Mouse (Mus musculus): ENCODE measurements around the gene Serpina1b.
A peak's percentile ranks its signal among the peaks of the same experiment; 100 is the strongest.
"Not testable (repeated sequence)": the region's sequence is repeated elsewhere in the genome, so short reads cannot be mapped to it uniquely, and the experiment has no call there.

Serpina1b gene

DNA sequence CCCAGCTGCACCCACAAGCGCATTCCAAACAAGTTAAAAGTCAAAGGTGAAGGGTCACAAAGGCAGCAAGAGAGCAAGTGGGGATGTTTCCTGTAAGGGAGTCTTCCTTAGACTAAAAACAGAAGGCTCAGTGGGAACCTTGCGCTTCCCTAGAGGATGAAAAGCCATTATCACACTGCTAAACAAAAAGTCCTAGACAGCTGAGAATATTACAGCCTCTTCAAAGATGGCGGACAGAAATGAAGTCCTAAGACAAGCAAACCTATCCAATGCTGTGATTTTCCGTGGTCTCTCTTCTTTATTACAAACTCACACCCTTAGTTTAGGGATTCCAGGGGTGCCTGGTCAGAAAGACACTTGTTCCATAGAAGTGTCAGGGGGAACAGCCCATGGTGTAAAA lies at the start of gene Serpina1b:
Serpina1b (minus strand) TSS at position 101 of the 400 bp plus-strand sequence.
- not testable (repeated sequence) for DNase-seq

DNA sequence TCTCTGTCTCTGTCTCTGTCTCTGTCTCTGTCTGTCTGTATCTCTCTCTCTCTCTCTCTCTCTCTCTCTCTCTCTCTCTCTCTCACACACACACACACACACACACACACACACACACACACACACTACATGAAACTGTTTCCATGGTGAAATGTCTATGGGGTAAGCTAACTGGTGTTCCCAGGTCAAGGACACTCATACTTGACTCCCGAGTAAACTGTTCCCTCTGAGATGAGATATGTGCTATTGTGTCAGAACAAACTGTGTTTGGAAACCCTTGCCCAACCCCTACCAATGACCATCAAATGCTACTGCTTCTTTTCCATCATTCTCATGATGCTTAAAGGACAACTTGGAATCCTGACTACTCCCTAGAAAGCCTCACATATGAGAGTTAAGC lies 36.7 kb upstream of the Serpina1b start:
- DNase-seq, result not testable (repeated sequence)

DNA sequence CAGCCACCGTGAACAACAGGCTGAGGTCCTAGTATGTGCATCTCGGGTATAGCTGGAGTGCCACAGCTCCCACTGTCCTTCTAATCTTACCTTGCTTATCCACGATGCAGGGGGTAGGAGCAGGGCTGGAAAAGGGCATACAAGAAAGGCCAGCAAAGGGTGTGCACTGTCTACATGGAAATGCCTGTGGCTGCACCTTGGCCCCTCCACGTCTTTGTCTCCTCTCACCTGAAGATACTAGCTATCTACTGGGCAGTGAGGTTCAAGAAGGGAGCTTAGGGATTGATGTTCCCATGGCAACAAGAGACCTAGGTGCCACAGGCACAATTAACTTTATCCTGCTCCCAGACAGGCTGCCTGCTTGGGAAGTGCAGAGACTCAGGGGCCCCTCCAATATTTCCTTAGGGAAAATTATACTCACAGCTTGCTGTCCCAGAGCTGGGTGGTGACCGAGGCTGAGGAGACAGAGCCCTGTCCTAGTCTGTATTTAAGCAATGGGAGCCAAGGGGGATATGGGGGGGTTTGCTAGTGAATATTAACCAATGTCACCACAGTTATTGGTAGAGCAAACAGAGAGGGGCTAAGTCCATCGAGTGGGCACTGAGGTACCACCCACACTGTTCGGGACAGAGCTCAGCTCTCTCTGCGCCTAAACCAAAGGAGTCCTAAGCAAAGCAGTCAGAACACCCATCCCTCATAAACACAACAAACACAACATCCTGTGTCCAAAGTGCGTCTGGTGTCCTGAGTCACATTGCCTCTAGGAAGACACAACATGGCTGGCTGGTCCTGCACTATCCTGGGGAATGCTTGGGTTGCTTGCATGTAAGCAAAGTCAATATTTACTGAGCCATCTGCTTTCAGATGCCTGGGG lies 33.2 kb upstream of the Serpina1b start, which contains the start of gene Serpina1a:
Serpina1a (minus strand) TSS at position 462 of the 874 bp plus-strand sequence.
- DNase-seq, result not testable (repeated sequence)

DNA sequence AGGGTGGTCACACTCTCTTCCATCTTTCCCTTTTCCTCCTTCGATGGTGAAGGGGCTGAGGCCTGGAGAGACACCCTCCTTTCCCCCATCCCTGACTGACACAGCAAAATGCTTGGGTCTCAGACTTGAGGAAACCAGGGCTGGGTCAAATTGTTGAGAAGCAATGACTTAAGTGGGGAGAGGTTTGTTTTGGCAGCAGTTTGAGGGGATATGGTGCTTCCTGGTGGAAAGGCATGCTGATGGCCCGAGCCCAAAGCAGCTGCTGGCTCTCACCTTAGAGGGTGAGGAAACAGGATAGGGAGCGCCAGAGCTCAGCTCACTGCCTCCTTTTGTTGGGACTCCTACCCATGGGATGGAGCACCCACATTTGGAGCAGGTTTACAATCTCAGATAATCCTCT lies 30.8 kb upstream of the Serpina1b start:
- no peak for DNase-seq

DNA sequence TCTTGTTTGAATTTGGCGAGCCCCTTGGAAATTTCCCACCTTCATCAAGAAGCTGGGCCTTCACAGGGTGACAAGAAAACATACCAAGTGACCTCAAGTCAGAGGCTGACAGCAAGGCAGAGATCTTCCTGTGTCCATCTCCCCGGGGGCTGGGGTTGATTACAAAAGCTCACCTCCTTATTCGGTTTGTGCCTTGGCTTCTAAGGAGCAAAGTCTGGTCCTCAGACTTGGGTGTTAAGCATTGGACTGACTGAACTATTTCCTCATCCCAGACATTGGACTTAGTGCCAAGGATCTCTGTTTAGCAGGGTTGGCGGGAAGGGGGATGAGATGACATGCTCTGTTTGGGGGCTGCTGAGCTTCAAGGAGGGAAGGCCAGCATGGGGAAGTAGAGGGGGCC lies 30.4 kb upstream of the Serpina1b start:
- DNase-seq, result not testable (repeated sequence)

DNA sequence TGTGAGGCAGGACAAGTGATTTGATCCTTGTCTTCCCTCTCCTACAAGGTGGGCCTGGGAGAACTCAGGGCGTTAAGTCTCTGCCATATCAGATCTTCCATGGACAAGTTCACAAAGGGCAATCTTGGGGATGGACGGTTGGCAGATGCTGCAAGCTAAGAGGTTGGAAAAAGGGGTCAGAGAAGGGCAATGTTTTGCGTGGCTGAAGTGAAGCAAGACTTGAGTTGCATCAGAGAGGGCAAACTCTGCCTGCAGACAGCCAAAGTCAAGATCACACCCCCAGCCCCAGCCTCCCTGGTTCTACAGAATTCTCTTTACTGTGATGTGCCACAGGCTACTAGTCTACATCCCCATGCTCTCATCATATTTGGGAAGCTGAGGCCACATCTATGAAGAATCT lies 29.4 kb upstream of the Serpina1b start:
- DNase-seq, result not testable (repeated sequence)

DNA sequence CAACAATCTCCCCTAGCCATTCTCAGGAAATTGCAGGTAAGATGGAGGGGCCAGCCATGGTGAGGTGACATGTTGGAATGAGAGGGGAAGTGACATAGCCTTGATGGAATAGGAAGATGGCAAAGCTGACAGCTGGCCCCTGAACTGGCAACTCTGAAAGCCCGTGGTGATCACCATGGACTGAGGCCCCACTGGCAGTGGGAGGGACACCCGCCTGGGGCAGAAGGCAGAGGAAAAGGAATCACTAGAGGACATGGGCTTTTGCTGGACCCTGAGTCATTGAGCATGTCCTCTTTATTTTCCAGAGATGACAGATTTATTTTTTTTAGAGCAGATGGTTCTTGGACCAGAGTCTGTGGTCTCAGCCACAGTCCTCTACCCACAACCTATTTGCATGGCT lies 22.9 kb upstream of the Serpina1b start:
- DNase-seq, result not testable (repeated sequence)

DNA sequence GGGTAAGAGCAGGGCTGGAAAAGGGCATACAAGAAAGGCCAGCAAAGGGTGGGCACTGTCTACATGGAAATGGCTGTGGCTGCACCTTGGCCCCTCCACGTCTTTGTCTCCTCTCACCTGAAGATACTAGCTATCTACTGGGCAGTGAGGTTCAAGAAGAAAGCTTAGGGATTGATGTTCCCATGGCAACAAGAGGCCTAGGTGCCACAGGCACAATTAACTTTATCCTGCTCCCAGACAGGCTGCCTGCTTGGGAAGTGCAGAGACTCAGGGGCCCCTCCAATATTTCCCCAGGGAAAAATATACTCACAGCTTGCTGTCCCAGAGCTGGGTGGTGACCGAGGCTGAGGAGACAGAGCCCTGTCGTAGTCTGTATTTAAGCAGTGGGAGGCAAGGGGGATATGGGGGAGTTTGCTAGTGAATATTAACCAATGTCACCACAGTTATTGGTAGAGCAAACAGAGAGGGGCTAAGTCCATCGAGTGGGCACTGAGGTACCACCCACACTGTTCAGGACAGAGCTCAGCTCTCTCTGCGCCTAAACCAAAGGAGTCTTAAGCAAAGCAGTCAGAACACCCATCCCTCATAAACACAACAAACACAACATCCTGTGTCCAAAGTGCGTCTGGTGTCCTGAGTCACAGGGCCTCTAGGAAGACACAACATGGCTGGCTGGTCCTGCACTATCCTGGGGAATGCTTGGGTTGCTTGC lies 2.4 kb downstream of the Serpina1b start:
- not testable (repeated sequence) for DNase-seq

DNA sequence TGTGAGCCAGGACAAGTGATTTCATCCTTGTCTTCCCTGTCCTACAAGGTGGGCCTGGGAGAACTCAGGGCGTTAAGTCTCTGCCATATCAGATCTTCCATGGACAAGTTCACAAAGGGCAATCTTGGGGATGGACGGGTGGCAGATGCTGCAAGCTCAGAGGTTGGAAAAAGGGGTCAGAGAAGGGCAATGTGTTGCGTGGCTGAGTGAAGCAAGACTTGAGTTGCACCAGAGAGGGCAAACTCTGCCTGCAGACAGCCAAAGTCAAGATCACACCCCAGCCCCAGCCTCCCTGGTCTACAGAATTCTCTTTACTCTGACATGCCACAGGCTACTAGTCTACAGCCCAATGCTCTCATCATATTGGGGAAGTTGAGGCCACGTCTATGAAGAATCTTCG lies 6.3 kb downstream of the Serpina1b start:
- peak; percentile 5 for DNase-seq

DNA sequence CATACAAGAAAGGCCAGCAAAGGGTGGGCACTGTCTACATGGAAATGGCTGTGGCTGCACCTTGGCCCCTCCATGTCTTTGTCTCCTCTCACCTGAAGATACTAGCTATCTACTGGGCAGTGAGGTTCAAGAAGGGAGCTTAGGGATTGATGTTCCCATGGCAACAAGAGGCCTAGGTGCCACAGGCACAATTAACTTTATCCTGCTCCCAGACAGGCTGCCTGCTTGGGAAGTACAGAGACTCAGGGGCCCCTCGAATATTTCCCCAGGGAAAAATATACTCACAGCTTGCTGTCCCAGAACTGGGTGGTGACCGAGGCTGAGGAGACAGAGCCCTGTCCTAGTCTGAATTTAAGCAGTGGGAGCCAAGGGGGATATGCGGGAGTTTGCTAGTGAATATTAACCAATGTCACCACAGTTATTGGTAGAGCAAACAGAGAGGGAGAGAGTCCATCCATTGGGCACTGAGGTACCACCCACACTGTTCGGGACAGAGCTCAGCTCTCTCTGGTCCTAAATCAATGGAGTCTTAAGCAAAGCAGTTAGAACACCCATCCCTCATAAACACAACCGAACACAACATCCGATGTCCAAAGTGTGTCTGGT lies 56.8 kb downstream of the Serpina1b start, which contains the start of gene Serpina1d:
Serpina1d (minus strand) TSS at position 347 of the 606 bp plus-strand sequence.
- DNase-seq, result not testable (repeated sequence)

DNA sequence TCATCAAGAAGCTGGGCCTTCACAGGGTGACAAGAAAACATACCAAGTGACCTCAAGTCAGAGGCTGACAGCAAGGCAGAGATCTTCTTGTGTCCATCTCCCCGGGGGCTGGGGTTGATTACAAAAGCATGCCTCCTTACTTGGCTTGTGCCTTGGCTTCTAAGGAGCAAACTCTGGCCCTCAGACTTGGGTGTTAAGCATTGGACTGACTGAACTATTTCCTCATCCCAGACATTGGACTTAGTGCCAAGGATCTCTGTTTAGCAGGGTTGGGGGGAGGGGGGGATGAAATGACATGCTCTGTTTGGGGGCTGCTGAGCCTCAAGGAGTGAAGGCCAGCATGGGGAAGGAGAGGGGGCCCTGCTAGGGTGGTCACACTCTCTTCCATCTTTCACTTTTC lies 59.6 kb downstream of the Serpina1b start:
- not testable (repeated sequence) for DNase-seq

DNA sequence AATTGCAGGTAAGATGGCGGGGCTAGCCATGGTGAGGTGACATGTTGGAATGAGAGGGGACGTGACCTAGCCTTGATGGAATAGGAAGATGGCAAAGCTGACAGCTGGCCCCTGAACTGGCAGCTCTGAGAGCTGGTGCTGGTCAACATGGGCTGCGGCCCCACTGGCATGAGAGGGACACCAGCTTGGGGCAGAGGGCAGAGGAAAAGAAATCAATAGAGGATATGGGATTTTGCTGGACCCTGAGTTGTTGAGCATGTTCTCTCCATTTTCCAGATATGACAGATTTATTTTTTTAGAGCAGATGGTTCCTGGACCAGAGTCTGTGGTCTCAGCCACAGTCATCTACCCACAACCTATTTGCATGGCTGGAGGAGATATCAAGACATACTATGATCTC lies 67.1 kb downstream of the Serpina1b start:
- DNase-seq, result not testable (repeated sequence)

DNA sequence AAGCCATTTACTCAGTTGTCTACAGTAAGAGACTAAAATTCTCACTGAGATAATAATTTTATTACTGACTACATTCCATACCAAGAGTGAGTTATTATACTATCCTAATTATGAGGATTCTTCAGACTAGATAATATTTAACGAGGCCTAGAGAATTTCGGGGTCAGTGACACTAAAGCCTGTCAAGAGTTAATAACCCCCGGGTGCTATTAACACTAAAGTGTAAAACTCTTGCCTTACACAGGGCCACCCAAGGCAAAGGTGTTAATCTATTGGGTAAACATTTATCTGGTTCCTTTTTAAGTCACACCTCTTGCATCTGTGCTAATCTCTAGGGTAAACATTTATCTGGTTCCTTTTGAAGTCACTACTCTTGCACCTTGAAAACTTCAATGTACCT lies 69.9 kb downstream of the Serpina1b start:
- DNase-seq, result not testable (repeated sequence)

DNA sequence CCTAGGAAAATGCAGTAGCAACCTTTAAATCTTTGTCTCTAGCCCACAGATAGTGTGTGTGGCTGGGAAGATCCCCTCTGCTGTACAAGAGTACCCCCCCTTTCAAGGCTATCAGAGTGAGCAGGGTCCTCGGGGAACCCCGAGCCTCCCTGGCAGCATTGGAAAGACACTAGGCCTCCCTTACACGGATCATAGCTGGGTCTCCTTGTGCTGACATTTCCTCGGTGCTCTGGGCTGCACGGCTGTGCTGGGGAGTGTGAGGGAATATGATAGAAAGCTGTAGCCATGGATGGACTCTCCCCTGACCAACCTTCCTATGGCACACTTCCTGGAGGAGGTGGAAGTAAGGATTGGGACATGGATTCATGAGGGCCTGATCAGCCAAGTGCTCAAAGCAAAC lies 84.2 kb downstream of the Serpina1b start:
- DNase-seq, result not testable (repeated sequence)

DNA sequence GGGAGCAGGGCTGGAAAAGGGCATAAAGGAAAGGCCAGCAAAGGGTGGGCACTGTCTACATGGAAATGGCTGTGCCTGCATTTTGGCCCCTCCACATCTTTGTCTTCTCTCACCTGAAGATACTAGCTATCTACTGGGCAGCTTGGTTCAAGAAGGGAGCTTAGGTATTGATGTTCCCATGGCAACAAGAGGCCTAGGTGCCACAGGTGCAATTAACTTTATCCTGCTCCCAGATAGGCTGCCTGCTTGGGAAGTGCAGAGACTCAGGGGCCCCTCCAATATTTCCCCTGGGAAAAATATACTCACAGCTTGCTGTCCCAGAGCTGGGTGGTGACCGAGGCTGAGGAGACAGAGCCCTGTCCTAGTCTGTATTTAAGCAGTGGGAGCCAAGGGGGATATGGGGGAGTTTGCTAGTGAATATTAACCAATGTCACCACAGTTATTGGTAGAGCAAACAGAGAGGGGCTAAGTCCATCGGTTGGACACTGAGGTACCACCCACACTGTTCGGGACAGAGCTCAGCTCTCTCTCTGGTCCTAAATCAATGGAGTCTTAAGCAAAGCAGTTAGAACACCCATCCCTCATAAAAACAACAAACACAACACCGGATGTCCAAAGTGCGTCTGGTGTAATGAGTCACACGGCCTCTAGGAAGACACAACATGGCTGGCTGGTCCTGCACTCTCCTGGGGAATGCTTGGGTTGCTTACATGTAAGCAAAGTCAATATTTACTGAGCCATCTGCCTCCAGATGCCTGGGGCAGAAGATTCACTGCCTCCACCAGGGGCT lies 92.2 kb downstream of the Serpina1b start:
- not testable (repeated sequence) for DNase-seq

DNA sequence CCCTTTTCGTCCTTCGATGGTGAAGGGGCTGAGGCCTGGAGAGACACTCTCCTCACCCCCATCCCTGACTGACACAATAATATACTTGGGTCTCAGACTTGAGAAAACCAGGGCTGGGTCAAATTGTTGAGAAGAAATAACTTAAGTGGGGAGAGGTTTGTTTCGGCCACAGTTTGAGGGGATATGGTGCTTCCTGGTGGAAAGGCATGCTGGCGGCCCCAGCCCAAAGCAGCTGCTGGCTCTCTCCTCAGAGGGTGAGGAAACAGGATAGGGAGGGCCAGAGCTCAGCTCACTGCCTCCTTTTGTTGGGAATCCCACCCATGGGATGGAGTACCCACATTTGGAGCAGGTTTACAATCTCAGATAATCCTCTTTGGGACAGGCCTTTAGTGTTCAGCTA lies 94.6 kb downstream of the Serpina1b start:
- DNase-seq, result not testable (repeated sequence)

DNA sequence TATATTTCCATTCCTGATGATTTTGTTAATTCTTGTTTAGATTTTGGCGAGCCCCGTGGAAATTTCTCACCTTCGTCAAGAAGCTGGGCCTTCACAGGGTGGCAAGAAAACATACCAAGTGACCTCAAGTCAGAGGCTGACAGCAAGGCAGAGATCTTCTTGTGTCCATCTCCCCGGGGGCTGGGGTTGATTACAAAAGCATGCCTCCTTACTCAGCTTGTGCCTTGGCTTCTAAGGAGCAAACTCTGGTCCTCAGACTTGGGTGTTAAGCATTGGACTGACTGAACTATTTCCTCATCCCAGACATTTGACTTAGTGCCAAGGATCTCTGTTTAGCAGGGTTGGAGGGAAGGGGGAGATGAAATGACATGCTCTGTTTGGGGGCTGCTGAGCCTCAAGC lies 95.1 kb downstream of the Serpina1b start:
- DNase-seq, result not testable (repeated sequence)

DNA sequence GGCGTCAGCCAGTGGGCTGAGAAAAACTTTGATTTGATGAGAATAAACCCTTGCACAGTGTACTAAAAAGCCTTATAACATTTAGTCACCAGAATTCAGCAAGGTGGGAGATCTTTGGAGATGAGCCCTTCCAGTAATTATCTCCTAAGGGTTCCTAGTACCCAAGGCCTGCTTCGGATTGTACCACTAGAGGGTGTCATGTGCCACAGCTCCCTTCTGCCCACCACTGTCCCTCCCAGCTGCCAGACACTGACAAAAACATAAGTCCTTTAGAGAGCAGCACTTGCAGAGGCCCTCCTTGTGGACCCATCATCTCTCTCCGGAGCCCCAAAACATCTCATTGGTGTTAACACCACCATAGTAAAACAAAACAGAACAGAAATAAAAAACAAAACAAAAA lies 118.6 kb downstream of the Serpina1b start:
- peak; percentile 29 for DNase-seq

DNA sequence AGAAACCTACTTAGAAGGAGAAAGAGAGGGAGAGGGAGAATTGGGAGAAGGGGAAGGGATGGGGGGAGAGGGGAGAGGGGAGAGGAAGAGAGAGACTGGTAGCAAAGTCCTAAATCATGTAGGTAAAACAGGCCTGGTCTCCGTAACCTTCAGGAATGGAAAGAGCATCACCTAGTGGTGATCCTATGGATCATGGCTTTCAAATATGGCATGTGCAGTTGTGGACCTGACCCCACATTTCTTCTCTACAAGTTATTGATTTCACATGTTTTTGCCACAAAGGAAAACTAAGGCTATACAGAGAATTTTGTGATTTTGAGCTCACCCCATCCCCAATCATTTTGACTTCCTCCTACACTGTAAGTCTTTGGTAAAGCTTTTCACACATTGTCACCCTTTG lies 119.8 kb downstream of the Serpina1b start:
- no peak for DNase-seq

DNA sequence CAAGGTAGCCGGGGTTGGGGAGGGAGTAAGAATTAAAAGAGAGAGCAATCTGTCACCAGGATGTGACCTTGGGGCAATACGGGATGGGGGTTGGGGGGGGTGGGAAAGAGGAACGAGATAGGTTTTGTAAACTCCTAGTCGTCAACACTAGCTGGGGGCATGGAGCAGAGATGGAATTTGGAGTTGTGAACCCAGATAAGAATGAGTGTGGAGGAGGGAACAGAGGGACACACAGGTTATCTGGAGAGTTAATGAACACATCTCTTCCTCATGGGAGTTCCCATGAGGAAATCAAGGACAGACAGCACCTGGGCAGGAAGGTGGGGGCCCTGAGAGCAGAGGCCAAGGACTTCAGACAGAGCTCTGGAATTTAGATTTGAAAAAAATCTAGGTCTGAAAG lies 124.1 kb downstream of the Serpina1b start:
- no peak for DNase-seq

DNA sequence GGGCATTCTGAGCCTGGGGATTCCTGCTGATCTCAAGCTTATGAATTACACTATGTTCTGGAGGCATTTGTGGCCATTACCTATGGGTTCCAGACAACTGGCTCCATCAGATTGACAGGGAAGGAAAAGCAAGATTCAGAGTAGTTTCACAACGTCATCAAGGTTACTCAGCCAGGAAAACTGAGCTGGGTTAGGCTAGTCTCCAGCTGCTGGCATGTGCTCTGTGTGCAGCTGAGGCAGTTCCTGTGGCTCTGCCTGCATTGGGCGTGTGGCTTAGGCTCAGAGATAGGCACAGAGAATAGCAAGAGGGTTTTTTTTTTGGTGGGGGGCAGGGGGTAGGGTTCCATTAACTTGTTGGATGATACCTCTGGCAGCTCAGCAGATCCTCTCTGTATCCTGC lies 124.6 kb downstream of the Serpina1b start:
- DNase-seq, result no peak

DNA sequence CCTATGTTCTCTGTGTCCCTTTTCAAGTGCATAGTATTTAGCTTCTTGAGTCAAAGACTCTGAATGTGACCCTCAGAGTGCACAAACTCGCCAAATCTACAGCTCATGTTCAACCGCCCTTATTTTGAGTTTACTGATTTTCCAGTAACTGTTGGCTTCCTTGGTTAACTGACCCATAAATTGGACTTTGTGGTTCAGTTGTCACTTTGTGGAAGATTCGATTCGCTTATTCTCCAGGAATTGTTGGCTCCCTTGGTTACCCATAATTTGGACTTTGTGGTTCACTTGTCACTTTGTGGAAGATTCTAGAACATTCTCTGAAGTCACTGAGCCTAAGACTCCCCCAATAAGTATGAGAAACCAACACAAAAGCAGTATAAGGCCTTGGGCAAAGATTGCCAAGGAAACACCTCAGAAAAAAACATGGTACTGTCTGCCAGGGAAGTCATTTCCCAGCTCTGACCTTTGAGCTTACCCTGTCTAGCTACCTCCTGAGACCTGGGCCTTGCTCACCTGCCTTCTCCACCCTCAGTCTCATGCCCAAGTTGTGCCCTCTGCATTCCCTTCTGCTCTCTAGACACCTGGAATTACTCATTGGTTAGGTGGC lies 129.9 kb downstream of the Serpina1b start:
- DNase-seq, result no peak
